Mouse (Mus musculus): ENCODE measurements around the gene Folr1.

Folr1 gene

DNA sequence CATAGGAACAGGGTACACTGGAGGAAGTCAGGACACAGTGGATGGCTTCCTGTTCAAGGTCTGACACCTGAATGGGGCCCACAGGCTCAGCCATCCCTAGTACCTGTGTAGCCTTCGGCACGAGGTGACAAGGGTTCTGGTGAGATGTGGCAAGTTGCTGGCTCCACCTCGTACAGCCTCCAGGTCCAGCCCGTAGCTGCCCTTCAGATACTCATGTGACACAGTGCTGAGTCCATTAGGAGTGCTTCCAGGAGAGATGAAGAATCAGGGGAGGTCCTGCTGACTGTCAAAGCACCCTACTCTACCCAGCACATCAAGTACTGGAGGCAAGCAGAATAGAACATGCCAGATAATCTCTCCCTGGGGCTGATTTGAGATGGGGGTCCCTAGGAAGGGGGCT is 38.2 kb downstream of the Folr1 start:
- no peak for DNase-seq (ENCODE audit: low spot score)

DNA sequence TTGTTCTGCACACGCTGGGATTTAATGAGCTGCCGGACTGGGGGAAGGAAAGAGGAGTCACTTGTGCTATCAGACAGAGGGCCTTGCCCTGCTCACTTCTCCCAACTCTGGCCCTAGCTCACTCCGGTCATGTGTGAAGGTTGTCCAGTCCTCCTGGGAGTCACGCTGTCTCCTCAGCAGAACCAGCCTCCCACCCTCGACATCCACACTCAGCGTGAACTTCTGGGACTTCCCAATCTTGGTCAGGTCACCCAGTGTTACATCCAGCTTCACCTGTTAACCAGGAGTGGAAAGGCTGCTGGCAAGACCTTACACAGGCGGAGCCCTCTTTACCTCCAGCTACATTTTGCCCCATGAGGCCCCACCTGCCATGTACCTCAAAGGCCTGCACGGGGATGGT is 39.2 kb downstream of the Folr1 start:
- DNase-seq (ENCODE audit: low spot score), result no peak

DNA sequence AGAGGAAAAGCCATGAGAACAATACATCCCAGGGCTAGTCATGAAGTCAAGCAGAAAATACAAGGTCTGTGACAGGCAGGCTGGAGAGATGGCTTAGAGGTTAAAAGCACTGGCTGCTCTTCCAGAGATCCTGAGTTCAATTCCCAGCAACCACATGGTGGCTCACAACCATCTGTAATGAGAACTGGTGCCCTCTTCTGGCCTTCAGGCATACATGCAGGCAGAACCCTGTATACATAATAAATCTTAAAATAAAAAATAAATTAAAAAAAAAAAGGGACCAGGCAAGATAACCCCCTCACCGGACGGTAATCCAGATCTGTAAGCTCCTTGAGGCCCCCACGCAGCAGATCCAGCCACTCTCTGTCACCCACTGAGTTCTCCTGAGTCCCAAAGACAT is 40.2 kb downstream of the Folr1 start:
- no peak for DNase-seq (ENCODE audit: low spot score)

DNA sequence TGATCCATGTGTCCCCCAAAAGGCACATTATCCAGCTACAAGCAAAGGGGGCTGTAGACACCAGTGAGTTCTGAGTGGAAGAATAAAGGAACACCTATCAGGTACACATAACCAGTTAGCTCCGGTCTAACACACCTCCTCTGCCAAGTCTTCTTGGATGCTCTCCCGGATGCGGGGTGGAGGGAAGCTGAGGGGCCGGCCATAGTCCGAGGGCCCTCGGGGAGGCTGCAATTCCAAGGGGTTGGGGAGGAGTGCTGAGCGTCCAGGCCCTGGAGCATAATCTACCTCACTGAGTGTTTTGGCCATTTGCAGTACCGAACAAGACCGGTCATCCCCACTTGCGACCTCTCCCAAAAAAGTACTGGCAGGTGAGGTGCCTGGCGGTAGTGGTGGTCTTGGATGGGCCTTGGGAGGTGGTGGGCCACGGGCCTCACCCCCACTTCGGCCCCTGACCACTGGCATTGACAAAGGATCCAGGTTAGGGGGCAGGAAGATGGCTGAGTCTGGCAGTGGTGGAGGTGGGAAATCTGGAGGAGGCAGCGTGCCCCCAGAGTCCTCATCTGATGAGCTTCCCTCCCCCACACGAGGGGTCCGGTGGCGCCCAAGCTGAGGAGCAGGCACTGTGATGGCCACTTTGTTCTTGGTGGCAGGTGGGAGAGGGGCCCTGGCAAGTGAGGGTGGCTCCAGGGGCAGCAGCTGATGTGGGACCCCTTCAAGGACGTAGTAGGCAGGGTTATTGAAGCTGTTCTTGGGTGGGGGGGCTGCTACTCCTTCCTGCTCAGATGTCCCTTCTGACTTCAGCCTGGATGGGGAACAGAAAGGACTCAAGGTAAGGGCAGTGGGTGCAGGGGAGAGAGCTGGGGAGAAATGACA is 46.6 kb downstream of the Folr1 start:
- no peak for DNase-seq (ENCODE audit: low spot score)

DNA sequence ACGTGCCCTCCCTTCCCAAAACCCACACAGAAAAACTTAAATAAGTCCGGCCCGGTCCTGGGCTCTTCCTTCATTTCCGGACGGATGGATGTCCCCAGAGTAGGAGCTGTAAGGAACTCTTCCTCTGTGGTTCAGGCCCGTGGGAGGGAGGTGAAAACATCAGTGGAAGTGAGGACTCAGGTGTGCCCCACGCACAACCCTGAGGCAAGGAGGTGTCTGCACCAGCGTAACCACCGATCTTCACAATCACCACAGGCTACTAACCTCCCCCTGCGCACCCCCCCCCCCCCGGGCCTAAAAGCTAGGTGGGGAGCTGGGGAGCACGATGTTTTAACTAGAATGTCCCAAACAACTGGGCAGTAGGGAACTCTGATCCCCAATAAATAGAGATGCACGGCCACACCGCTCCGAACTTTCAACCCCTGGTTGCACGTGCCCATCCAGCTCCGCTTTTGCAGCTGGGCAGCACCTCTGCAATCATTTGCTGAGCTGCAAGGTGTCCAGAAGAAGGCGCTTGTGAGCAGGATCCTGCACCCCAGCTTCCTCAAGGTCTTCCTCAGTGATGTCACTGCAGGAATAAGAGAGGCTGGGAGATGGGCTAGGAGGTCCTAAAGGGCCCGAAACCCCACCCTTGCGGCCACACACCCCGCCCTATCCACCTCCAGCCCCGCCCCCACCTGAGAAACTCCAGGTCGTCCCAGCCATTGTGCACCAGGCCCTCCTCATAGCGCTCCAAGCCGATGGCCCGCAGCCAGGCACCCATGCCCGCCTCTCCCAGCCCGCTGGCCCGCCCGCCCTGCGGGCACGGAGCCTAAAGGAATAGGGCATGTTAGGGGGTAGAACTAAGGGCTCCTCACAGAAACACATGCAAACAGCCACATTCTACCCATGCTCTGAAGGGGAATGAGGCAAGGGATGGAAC is 47.5 kb downstream of the Folr1 start:
- no peak for DNase-seq (ENCODE audit: low spot score)

DNA sequence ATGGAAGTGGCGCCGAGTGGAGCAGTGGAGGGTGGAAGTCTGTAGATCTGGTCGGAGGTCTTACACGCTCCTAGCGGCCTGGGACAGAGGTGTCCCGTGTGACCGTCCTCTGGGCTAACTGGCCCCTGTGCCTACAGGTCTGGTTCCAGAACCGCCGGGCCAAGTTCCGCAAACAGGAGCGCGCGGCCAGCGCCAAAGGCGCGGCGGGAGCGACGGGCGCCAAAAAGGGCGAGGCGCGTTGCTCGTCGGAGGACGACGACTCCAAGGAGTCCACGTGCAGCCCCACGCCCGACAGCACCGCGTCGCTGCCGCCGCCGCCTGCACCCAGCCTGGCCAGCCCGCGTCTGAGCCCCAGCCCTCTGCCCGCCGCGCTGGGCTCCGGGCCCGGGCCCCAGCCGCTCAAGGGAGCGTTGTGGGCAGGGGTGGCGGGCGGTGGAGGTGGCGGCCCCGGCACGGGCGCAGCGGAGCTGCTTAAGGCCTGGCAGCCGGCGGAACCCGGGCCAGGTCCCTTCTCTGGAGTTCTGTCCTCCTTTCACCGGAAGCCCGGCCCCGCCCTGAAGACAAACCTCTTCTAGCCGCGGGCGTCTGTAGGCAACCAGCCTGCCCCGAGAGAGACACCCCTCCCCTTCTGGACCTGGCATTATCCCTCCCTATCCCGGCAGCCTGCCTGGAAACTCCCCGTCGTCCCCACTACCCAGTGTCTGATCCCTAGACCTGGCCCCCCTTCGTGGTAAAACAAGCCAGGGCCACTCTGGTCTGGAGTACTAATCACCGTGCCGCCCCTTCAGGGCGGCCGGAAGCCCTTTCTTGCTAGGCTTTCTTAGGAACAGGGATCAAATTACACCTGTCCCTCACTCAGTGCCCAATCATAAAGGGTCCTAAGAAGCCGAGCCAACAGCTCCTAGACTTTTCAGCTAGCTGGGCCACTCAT is 48.8 kb downstream of the Folr1 start:
- DNase-seq (ENCODE audit: low spot score), result no peak

DNA sequence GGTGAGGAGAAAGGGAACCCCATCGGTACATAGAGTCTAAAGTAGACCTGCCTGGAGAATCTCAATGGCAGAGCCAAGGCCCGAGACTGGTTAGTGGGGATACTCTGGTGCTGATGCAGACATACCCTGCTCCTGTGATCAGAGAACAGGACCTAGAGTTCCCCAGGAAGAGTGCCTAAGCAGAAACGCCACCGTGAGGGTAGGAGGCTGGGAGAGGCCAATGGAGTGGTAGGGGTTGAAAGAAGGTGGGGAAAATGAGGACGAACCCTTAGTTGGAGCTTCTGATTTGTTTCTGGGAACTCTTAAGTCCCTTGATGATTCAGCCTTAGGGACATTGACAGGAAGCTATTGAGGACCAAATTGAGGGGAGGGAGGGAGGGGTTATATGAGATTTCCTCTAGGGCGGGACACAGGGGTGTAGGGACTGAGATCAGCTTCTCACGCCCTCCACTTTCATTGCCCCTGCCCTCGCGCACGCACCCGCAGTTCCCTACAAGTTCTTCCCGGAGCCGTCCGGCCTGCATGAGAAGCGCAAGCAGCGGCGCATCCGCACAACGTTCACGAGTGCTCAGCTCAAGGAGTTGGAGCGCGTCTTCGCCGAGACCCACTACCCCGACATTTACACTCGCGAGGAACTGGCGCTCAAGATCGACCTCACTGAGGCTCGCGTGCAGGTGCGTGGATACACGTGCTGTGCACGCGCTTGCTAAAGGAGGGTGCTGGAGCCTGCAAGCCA is 50.1 kb downstream of the Folr1 start:
- DNase-seq (ENCODE audit: low spot score), result no peak

DNA sequence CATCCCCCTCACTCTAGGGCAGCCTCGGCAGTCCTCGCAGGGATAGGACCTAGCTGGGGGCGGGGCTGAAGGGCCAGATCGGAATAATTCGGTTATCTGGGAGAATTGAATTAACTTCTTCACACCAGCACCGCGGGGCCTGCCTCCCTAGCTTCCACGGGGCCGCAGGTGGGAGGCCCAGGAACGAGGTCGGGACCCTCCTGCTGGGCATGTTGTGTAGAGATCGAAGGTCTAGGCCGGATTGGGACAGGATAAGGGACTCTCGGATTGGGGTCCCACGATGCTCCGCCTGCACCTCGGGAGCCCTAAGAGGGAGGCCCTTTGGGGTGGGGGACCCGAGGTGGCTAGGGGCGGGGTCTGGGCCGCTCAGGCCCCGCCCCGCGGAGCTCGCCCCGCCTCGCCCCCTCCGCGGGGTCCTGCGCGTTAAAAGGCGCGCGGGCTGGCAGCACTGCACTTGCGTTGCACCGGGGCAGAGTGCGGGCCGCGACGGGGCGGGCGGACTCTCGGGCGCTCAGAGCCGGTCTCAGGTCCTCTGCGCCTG is 52.7 kb downstream of the Folr1 start, which contains the start of gene Phox2a:
TSS of gene Phox2a (plus strand) at position 453 of the 541 bp plus-strand sequence.
- no peak for DNase-seq (ENCODE audit: low spot score)

Measured in layer of hippocampus, adult 9-10 months (tissue).